Mouse (Mus musculus) fat pad, adult 2 months (tissue): ENCODE measurements around the gene Lmbr1.
A peak's percentile ranks its signal among the peaks of the same experiment; 100 is the strongest.
"Not testable (repeated sequence)": the region's sequence is repeated elsewhere in the genome, so short reads cannot be mapped to it uniquely, and the experiment has no call there.

Experiments used
- DNase-seq: peaks from one replicate; pipeline ENCODE4 v3.0.0-alpha.2; 2011; ENCODE audit warnings: low read depth, low spot score; ENCODE audit errors: extremely low read depth

The Lmbr1 gene

DNA sequence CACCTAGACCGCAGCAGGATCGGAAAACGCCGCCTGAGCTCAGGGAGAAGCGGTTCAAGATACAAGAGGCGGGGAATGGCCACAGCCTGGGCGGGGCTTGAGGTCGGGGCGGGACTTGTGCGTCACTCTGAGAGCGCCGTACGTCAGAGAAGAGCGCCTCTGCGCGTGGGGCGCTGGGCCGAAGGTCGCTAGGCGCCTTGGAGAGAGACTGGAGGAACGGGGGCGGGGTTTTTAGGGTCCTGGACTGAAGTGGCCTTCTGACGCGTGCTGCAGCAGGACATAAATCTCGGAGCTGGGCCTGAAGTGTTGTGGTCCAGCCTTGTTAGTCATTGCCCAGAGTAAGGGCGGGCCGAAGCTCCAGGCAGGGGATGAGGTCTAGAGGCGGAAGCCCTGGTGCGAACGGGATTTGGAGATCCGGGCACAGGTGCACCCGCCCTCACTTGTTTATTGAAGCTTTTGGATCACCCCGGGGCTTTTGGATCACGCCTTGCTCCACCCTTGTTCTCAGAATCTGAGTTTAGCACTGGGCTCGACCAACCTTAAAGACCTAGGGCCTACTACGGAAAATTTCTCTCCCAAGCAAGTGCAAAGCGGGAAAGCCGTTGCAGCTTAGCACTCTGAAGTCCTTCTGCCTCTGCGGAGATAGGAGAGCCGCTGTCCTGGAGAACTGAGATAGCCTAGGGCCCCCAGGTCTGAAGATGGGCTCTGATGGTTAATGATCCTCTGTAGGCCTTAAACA, at the start of gene Lmbr1:
Lmbr1 (minus strand) TSS at position 93 of the 739 bp plus-strand sequence.
- peak; percentile 63 for DNase-seq

- DNase-seq, result not testable (repeated sequence)
Measured at GRCm38 (mm10) chr5:29423330-29423729, 45.1 kb upstream of the Lmbr1 start.

GRCm38 (mm10) chr5:29413041-29413440, 34.9 kb upstream of the Lmbr1 start:
- no peak for DNase-seq

- no peak for DNase-seq
Measured at GRCm38 (mm10) chr5:29410854-29411253, 32.7 kb upstream of the Lmbr1 start.

DNA sequence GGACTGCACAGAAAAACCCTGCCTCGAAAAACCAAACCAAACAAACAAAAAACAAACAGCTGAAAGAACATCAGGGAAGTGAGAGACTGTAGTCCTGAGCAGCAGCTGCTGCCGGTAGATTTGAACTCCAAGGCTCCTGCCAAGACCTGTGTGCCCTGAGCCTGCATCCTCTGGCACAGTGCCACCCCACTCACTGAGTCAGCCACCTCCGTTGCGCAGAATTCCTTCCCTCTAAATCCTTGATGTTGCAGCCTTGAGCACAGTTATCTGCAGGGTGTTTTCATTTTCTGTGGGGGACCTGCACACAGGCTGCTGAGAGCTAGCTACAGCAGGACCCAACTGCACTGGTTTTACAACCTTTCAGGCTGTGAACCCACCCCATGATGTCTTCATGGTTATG, 20.2 kb upstream of the Lmbr1 start:
- no peak for DNase-seq

- DNase-seq, result no peak
Measured at GRCm38 (mm10) chr5:29388944-29389765, 11.0 kb upstream of the Lmbr1 start.

DNA sequence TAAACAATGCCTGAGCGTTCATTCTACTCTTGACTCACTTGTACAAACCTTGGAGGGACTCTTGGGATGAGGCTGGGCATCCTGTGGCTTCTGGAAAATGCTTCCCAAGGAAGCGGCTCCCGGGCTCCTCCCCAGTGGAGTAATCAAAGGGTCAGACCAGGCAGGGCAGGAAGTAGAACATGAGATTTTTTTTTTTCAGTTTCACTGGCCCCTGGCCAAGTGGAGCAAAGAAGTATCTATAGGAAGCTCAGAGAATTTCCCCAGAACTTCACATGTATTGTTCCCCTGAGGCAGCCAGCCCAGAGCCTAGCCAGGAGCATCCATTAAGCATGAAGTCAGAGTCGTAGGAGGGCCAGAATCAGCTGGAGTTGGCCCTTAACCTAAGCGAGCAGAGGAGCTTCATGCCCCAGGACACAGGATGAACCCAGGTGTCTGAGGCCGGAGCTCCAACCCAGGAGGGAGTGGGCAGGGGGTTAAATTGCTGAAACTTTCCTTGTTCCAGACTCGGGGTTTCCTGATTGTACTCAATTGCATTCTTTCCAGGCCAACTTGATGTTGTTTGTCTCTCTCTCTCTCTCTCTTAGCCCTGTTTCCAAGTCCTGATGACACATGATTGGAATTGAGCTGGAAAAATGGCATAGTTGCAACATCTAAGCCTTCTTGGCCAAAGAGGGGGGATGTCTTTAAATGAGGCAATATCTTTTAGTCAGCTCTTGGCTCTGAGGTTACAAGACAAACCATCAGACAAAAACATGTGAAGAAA, 10.2 kb upstream of the Lmbr1 start:
- peak; percentile 79 for DNase-seq

DNA sequence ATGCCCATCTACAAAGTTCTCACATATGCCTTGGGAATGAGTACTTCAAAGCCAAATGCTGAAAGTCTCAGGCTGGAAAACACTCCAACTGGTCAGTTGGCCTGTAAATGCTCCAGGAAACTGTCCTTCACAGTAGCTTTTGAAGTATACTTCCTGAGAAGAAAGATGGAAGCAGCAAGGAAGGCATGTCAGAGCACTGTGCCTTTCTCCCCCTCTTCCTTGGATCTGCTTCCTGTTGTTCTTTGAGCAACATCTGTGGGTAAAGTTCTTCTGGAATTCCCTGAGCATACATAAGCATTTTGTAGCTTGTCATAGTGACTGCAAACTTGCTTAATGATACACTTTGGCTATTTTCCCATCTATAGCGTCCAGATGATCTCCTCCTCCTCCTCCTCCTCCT, 9.4 kb upstream of the Lmbr1 start:
- DNase-seq, result no peak

GRCm38 (mm10) chr5:29382776-29383175, 4.6 kb upstream of the Lmbr1 start:
- DNase-seq, result no peak

- DNase-seq, result no peak
Measured at GRCm38 (mm10) chr5:29380091-29380490, 1.9 kb upstream of the Lmbr1 start.

DNA sequence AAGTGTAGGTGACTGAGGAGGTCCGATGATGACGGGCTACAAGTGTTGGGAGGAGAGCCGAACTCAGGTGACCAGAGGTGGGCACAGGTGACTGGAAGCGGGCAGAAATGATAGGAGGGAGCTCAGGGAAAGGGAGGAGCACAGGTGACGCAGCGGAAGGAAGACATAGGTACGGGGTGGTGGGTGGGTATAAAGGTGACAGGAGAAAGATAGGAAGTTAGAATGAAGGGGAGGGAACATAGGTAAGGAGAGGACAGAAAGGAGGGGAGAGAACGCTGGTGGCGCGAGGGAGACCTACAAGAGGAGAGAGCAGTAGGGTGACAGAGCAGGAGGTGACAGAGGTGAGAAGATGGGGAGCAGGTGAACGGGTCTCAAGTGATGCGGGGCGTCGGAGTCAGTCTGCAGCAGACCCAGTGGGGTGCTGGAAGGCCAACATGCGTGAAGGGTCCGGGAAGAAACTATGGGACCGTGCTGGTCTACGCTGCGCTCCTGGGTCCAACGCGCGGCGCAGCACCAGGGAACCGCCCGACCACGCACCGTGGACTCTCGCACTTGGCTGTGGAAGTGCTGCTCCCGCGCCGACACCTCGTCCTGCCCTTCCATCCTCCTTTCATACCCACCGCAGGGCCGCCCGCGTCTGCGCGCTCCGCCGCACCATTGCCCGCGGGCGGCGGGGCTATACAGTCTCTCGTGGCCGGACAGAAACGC, 446 bp downstream of the Lmbr1 start:
- DNase-seq, result no peak

- no peak for DNase-seq
Measured at GRCm38 (mm10) chr5:29363511-29363910, 14.7 kb downstream of the Lmbr1 start.

DNA sequence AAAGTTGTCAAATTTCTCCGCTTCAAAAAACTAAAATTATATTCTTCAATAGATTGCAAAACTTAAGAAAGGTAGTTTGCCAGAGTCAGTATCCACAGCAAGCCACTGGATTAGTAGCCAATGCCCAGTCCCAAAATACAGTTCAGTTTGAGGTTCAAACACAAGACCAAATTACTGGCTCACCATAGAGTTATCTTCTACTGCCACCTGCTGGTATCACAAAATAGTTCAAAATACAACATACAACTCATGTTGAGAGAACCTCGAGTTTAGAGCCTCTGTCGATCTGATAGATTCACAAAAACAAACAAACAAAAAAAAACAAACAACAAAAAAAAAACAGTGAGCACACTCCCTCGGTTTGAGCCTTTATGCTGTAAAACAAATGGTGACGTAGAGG, 42.4 kb downstream of the Lmbr1 start:
- DNase-seq, result no peak

- no peak for DNase-seq
Measured at GRCm38 (mm10) chr5:29322503-29322902, 55.7 kb downstream of the Lmbr1 start.

DNA sequence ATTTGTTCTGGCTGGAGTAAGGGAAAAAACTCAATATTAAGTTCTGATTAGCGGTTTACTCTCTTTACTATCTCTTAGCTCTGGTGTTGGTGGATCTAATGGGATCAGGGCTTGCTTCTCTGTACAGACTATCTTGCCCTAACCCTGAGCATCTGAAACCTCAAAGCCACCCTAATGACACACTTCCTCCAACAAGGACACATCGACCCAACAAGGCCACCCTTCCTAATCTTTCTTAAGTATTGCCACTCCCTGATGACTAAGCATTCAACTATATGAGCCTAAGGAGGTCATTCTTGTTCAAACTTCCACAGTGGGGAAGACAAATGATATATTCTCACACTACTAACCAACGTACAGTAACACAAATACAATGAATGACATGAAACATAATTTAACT, 69.0 kb downstream of the Lmbr1 start:
- no peak for DNase-seq

- DNase-seq, result no peak
Measured at GRCm38 (mm10) chr5:29293194-29293593, 85.0 kb downstream of the Lmbr1 start.

GRCm38 (mm10) chr5:29290110-29290509, 88.1 kb downstream of the Lmbr1 start:
- no peak for DNase-seq

DNA sequence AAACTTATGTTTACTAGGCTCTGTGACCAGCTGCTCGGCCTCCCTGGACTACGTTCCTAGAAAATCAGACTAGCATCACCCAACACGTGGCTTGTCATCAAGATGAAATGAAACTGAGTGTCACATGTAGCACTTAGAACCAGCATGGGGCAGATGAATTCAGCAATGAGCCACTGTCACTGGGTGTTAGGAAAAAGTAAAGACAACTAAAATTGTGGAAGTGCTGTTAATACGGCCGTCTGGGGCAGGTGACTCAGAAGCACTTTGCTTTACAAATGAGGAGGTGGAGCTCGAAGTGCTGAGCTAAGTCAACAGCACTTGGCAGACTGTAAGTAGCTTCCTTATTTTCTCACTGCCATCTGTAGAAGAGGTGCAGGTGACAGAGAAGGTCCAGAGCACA, 88.5 kb downstream of the Lmbr1 start:
- DNase-seq, result peak; percentile 13

DNA sequence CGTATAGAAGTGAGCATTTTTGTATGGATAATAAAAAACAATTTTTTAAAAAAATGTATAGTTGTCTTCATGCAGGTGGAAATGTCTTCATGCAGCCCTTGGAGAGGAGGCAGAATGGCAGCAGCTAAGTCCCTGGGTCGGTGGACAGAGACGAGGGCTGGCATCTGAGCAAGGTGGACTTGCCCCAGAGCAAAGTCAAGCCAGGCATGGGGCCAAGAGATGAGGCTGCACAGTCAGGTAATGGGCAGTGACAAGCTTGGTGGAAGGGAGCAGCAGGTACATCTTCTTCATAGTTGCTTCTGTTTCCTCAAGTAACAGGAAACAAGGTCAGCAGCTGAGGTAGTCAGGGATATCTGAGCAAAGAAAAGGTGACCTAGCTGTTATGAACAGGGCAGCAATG, 97.1 kb downstream of the Lmbr1 start:
- no peak for DNase-seq

- DNase-seq, result no peak
Measured at GRCm38 (mm10) chr5:29274746-29275145, 103.4 kb downstream of the Lmbr1 start.

GRCm38 (mm10) chr5:29273426-29273825, 104.8 kb downstream of the Lmbr1 start:
- no peak for DNase-seq
